Comparison of ENCODE assay signal across 13 mouse cellular contexts in the genomic region with DNA sequence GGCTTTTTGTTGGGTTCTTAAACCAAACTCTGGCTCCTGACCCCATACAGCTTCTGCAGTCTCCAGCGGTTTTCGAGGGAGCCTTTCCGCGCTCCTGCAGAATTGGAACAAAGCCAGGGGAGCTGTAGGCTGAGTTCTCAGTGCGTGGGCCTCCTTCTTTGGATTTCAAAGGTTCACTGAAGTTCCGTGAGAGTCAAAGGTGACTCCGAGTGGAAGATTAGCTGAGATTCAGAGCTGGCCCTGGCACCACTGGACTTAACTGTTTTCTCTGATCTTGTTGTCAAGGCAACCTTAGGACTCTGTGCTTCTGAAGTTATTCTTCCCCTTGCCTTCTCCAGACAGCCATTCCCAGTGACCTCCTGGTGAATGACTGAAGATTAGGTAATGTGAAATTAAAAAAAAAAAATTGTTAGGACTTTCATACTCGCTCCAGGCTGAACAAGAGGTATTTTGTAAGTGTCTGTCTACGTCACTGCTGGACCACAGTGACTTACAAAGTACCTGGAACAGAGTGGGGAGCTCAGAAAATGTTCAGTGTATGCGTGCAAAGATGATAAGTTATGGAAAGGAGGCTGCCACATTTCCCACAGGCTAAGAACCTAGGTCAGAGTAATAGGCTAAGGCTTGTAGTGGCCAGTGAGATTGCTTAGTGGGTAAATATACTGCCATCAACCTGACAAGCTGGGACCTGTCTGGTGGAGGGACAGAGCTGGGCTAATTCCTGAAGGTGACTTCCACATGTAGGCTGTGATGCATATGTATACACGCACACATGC. TPM values are rescaled to one million over a fixed set of nuclear protein-coding genes. Genes with fewer than 3 reads are reported as not detected.
DNase-seq lines count a peak whose midpoint lies in the region; ATAC-seq lines count a peak whose summit lies in the region.
"Had no signal": no experiment of that assay in that cellular context is flagged by ENCODE, and none has a peak within 500 bp of the region (broad histone marks: within the 10 kb centered on the region; RNA-seq: fewer than 3 reads in every experiment).

No protein-coding gene starts in this region.

- H3K9me3 ChIP-seq in heart, embryonic 15.5 days (replicated peaks) = no peaks in the 10 kb centered on the region

- H3K27me3 ChIP-seq in heart, embryonic 15.5 days = no peaks in the 10 kb centered on the region

- peaks cover 29% of the 10 kb centered on the region for H3K4me1 ChIP-seq in heart, embryonic 15.5 days (replicated peaks)

- H3K27ac ChIP-seq in heart, embryonic 15.5 days = no peak overlapping the region
- H3K27ac ChIP-seq: hindbrain, postnatal 0 days; macrophage had no signal

- H3K4me3 ChIP-seq in heart, embryonic 15.5 days = no peak overlapping the region

- H3K9ac ChIP-seq in heart, embryonic 15.5 days = no peak overlapping the region

- no peak for ATAC-seq in heart, embryonic 15.5 days (replicated peaks; ENCODE audit: insufficient number of reproducible peaks, insufficient read depth, low FRiP score, low read depth)
- ATAC-seq: hindbrain, postnatal 0 days had no signal

- DNase-seq in heart, postnatal 14 days = no peak
- DNase-seq in MN1 (ENCODE audit: low spot score) = peak; percentile 18
- DNase-seq in adrenal gland, postnatal 36 days = peak; percentile 29 to 36
- DNase-seq in kidney, postnatal 25 days = peak; percentile 58 to 80
- no peak for DNase-seq in left cerebral cortex, postnatal 36 days (ENCODE audit: low spot score in 2 of 2)
- DNase-seq in cerebellum, postnatal 14 days = no peak
- DNase-seq: cerebellum, adult 9-11 months; gastrocnemius, postnatal 10 days; left cerebral cortex, postnatal 4 days; thymus, adult 2 months had no signal

- intact Hi-C loops in heart, postnatal 14 days (cut with DNase I) = no loop called here
- intact Hi-C loops in left cerebral cortex, postnatal 36 days (cut with DNase I) = loop anchor here (5.0 kb wide), 1 partner anchor 45 kb away; no protein-coding TSS in a partner anchor

- 43% methylated on average over 11 of the region's 11 CpGs for WGBS in heart, embryonic 15.5 days

- H3K36me3 ChIP-seq in heart, embryonic 15.5 days = no peaks in the 10 kb centered on the region

- H3K4me2 ChIP-seq in heart, embryonic 15.5 days = 0 out of 2 replicates have a peak overlapping the region, but pooled peaks have one; percentile 4

RNA-seq across cellular contexts. Expression of a gene that starts 11.7 kb away (rescaled TPM):
- 258 and 274 TPM in 2 replicates for polyA plus RNA-seq in heart, embryonic 15.5 days (2015; fragmentation: Nextera tagmentation; extraction: Ambion mirVana)
- total RNA-seq in heart, postnatal 14 days (2021) = 10 to 100 TPM; 85.0 to 85.9 TPM
- 10 to 100 TPM; 74.1 to 79.8 TPM for total RNA-seq in adrenal gland, postnatal 36 days (2021)
- total RNA-seq in left cerebral cortex, postnatal 36 days (2021) = 10 to 100 TPM; 38.8 to 46.6 TPM

RNA-seq across cellular contexts. Expression of a gene that starts 23.0 kb away (rescaled TPM):
- polyA plus RNA-seq in heart, embryonic 15.5 days (2015; fragmentation: Nextera tagmentation; extraction: Ambion mirVana) = 37.9 and 38.9 TPM in 2 replicates
- 10 to 100 TPM; 22.1 to 22.8 TPM for total RNA-seq in heart, postnatal 14 days (2021)
- total RNA-seq in adrenal gland, postnatal 36 days (2021) = 10 to 100 TPM; 32.5 TPM
- 10 to 100 TPM; 32.5 to 40.1 TPM for total RNA-seq in left cerebral cortex, postnatal 36 days (2021)

RNA-seq across cellular contexts. Expression of a gene that starts 48.3 kb away (rescaled TPM):
- 7.4 and 10.4 TPM in 2 replicates for polyA plus RNA-seq in heart, embryonic 15.5 days (2015; fragmentation: Nextera tagmentation; extraction: Ambion mirVana)
- total RNA-seq in heart, postnatal 14 days (2021) = 10 to 100 TPM in 1 of 2 experiments, 1 to 10 TPM in 1; 9.9 to 10.0 TPM
- total RNA-seq in adrenal gland, postnatal 36 days (2021) = 10 to 100 TPM; 16.1 to 29.8 TPM
- total RNA-seq in left cerebral cortex, postnatal 36 days (2021) = 10 to 100 TPM in 1 of 2 experiments, 1 to 10 TPM in 1; 7.7 to 13.0 TPM

Comparison
In these comparisons a context has a peak if more than half of its experiments do, and no peak if none do; other contexts are left out.
1. DNase-seq: peak in MN1 (single experiment), adrenal gland, postnatal 36 days (2 of 2) and kidney, postnatal 25 days (2 of 2); none in heart, postnatal 14 days (0 of 2), left cerebral cortex, postnatal 36 days (0 of 2) and cerebellum, postnatal 14 days (0 of 2).